Mouse (Mus musculus) kidney, postnatal 10 days (tissue): ENCODE measurements around the gene Txndc2.
"Not testable (repeated sequence)": the region's sequence is repeated elsewhere in the genome, so short reads cannot be mapped to it uniquely, and the experiment has no call there.

Source experiments
- DNase-seq: peaks from one replicate; pipeline ENCODE4 v3.0.0; 2021; ENCODE audit warnings: mixed read lengths

The Txndc2 gene

GRCm38 (mm10) chr17:65655608-65656007, 13.6 kb upstream of the Txndc2 start:
- no peak for DNase-seq

- no peak for DNase-seq
These were observed 8.6 kb upstream of the Txndc2 start for GRCm38 (mm10) chr17:65650598-65650997.

GRCm38 (mm10) chr17:65649175-65649493, 7.2 kb upstream of the Txndc2 start:
- no peak for DNase-seq

- DNase-seq, result no peak
These were observed 6.6 kb upstream of the Txndc2 start for GRCm38 (mm10) chr17:65648371-65649174.

- DNase-seq, result no peak
These were observed 6.0 kb upstream of the Txndc2 start for GRCm38 (mm10) chr17:65647961-65648360.

- DNase-seq, result no peak
These were observed 5.3 kb upstream of the Txndc2 start for GRCm38 (mm10) chr17:65647226-65647625.

GRCm38 (mm10) chr17:65643579-65643978, 1.6 kb upstream of the Txndc2 start:
- no peak for DNase-seq

GRCm38 (mm10) chr17:65643051-65643521, 1.1 kb upstream of the Txndc2 start:
- DNase-seq, result peak; percentile 42

- DNase-seq, result no peak
These were observed 617 bp upstream of the Txndc2 start for GRCm38 (mm10) chr17:65642578-65642991.

GRCm38 (mm10) chr17:65639144-65639543, 2.8 kb downstream of the Txndc2 start:
- no peak for DNase-seq

- DNase-seq, result no peak
These were observed 6.1 kb downstream of the Txndc2 start for GRCm38 (mm10) chr17:65635715-65636360.

GRCm38 (mm10) chr17:65629943-65630342, 12.0 kb downstream of the Txndc2 start:
- no peak for DNase-seq

GRCm38 (mm10) chr17:65628823-65629532, 13.0 kb downstream of the Txndc2 start:
- DNase-seq, result not testable (repeated sequence)

GRCm38 (mm10) chr17:65626301-65626700, 15.7 kb downstream of the Txndc2 start:
- no peak for DNase-seq

- DNase-seq, result no peak
These were observed 16.4 kb downstream of the Txndc2 start for GRCm38 (mm10) chr17:65625563-65625962.

GRCm38 (mm10) chr17:65623130-65623529, 18.8 kb downstream of the Txndc2 start:
- no peak for DNase-seq

GRCm38 (mm10) chr17:65618431-65618830, 23.5 kb downstream of the Txndc2 start:
- DNase-seq, result no peak

- DNase-seq, result no peak
These were observed 26.3 kb downstream of the Txndc2 start for GRCm38 (mm10) chr17:65615678-65616077.

- DNase-seq, result no peak
These were observed 27.5 kb downstream of the Txndc2 start for GRCm38 (mm10) chr17:65614431-65614830.

- peak; percentile 99 for DNase-seq
These were observed 28.2 kb downstream of the Txndc2 start, which contains the start of gene Vapa for GRCm38 (mm10) chr17:65613463-65614412. Vapa (minus strand) TSS chr17:65613555.

- DNase-seq, result no peak
These were observed 28.9 kb downstream of the Txndc2 start for GRCm38 (mm10) chr17:65613142-65613462.

GRCm38 (mm10) chr17:65612391-65613141, 29.4 kb downstream of the Txndc2 start:
- DNase-seq, result peak; percentile 67
